Mouse (Mus musculus) stomach, postnatal 0 days (tissue): ENCODE measurements around the gene Kazn.

Experiments
- CTCF ChIP-seq: IDR thresholded peaks from 2 replicates; pipeline ENCODE4 v1.5.1; 2016; ENCODE audit warnings: antibody characterized with exemption, low read depth, mild to moderate bottlenecking, moderate library complexity
- EP300 ChIP-seq: optimal IDR thresholded peaks from 2 replicates; pipeline ENCODE3; 2016; ENCODE audit warnings: antibody characterized with exemption

DNA sequence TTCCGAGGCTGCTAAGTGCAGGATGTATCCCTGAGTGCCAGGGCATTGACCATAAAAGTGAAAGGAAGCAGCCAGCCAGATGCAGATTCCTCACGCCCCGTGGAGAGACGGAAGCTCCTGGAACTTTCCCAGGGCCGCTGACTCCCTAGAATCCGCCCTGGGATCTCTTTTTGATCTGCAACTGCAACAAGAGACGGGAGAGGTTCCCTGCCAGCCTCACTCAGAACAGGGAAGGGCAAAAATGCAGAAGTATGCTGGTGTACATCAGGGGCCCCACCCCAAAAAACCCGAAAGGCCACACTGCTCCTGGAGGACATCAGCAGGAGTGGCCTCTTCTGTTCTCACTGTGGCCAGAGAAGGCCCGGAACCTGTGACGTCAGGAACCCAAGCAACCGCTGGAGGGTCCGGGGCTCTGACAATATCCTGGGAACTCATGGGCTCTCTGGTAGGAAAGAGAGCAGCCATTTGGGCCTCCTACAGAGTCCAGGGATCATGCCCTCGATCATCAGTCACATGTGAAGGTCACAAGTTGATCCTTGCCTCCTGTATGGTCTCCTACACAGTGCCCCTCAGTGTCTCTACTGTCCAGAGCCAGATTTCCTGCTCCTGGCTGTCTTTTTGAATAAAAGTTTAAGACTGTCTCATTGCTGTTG, 157.4 kb downstream of the Kazn start:
- TF ChIP-seq CTCF (no peak), EP300 (peak; percentile 34)
